Mouse (Mus musculus): ENCODE results near the gene Myo16. TPM values are rescaled to one million over a fixed set of nuclear protein-coding genes. Genes with fewer than 3 reads are reported as not detected.

Myo16 gene
- polyA plus RNA-seq, 1 experiment from 2014 or later: 0.34 TPM

Other genes with a start within 250 kb of the Myo16 start
- 4.1 and 6.4 TPM in 2 replicates for gene Lig4, start 176.2 kb upstream of the Myo16 start, polyA plus RNA-seq (2015; fragmentation: Nextera tagmentation; extraction: Ambion mirVana)
- 11.1 and 11.8 TPM in 2 replicates for gene Abhd13, start 176.2 kb upstream of the Myo16 start, polyA plus RNA-seq (2015; fragmentation: Nextera tagmentation; extraction: Ambion mirVana)
- gene Tnfsf13b, start 147.4 kb upstream of the Myo16 start, polyA plus RNA-seq (2015; fragmentation: Nextera tagmentation; extraction: Ambion mirVana): 0.15 and 0.22 TPM in 2 replicates

Data from heart, embryonic 16.5 days (tissue).